Mouse (Mus musculus): ENCODE results near the gene Tex44.

GRCm38 (mm10) chr1:86439487-86440170 lies 13.5 kb downstream of the Tex44 start:
- TF ChIP-seq TAL1 (IDR thresholded peaks at IDR 0.05; ENCODE audit: low read length), result no peak
- TF ChIP-seq GATA1 (IDR thresholded peaks at IDR 0.05; ENCODE audit: low read length), result no peak

Measured in erythroblast, embryonic 14.5 days (primary cell).